Mouse (Mus musculus) megakaryocyte-erythroid progenitor cell, adult 5-6 weeks (primary cell): ENCODE data around the gene Eif4a1. TPM values are rescaled to one million over a fixed set of nuclear protein-coding genes. Genes with fewer than 3 reads are reported as not detected.

Source experiments
- ATAC-seq: replicated peaks from 2 replicates; pipeline ENCODE4 v1.8.0; 2016; ENCODE audit warnings: mild to moderate bottlenecking, inconsistent platforms; ENCODE audit not compliant: severe bottlenecking, poor library complexity, low FRiP score, low TSS enrichment
- total RNA-seq, 2 experiments: library from RNA; stranded (forward) in 1 of 2; stranded (reverse) in 1 of 2; fragments of 200-1000, 215-1000 nt in 1 of 2; fragments of >200 nt in 1 of 2; fragmentation: Nextera tagmentation in 1 of 2; gene quantifications; 2 replicates each; pipeline ENCODE4 v1.2.3; 2014 to 2017

Gene Eif4a1
- total RNA-seq (2014; fragmentation: Nextera tagmentation) (918 and 983 TPM in 2 replicates), total RNA-seq (2017) (973 and 1,155 TPM in 2 replicates)

GRCm38 (mm10) chr11:69672211-69672706 is at the start of gene Eif4a1:
Eif4a1 (minus strand) TSS chr11:69672423.
- peak; percentile 95 for ATAC-seq

- no peak for ATAC-seq
Observed at GRCm38 (mm10) chr11:69720852-69721251, 48.6 kb upstream of the Eif4a1 start.

GRCm38 (mm10) chr11:69719423-69719822 is 47.2 kb upstream of the Eif4a1 start:
- ATAC-seq, result no peak

GRCm38 (mm10) chr11:69718661-69719060 is 46.4 kb upstream of the Eif4a1 start:
- ATAC-seq, result no peak

- no peak for ATAC-seq
Observed at GRCm38 (mm10) chr11:69716953-69717352, 44.7 kb upstream of the Eif4a1 start.

- ATAC-seq, result no peak
Observed at GRCm38 (mm10) chr11:69715929-69716328, 43.7 kb upstream of the Eif4a1 start.

- no peak for ATAC-seq
Observed at GRCm38 (mm10) chr11:69715482-69715881, 43.3 kb upstream of the Eif4a1 start.

- ATAC-seq, result no peak
Observed at GRCm38 (mm10) chr11:69714636-69715329, 42.6 kb upstream of the Eif4a1 start.

- ATAC-seq, result no peak
Observed at GRCm38 (mm10) chr11:69712954-69713672, 40.9 kb upstream of the Eif4a1 start.

GRCm38 (mm10) chr11:69711082-69711481 is 38.9 kb upstream of the Eif4a1 start:
- no peak for ATAC-seq

GRCm38 (mm10) chr11:69710470-69710869 is 38.2 kb upstream of the Eif4a1 start:
- ATAC-seq, result no peak

- peak; percentile 27; the same call in 1 of the 2 replicates for ATAC-seq
Observed at GRCm38 (mm10) chr11:69709554-69710446, 37.6 kb upstream of the Eif4a1 start.

- no peak for ATAC-seq
Observed at GRCm38 (mm10) chr11:69708614-69709265, 36.5 kb upstream of the Eif4a1 start.

GRCm38 (mm10) chr11:69707873-69708381 is 35.7 kb upstream of the Eif4a1 start:
- ATAC-seq, result no peak

- no peak for ATAC-seq
Observed at GRCm38 (mm10) chr11:69707480-69707847, 35.2 kb upstream of the Eif4a1 start.

- ATAC-seq, result 0 out of 2 replicates have a peak, but pooled peaks have one; percentile 36
Observed at GRCm38 (mm10) chr11:69706775-69707479, 34.7 kb upstream of the Eif4a1 start.

GRCm38 (mm10) chr11:69704613-69705010 is 32.4 kb upstream of the Eif4a1 start:
- ATAC-seq, result no peak

GRCm38 (mm10) chr11:69703814-69704612 is 31.8 kb upstream of the Eif4a1 start:
- ATAC-seq, result no peak
